Mouse (Mus musculus) testis, adult 2 months (tissue): ENCODE measurements around the gene Syce3.

ENCODE experiments used
- CTCF ChIP-seq: fragments of 200-500 bp; IDR thresholded peaks from 2 replicates; pipeline ENCODE4 v1.5.1; 2012; ENCODE audit warnings: low read depth, mild to moderate bottlenecking, inconsistent platforms, low read length, moderate library complexity; ENCODE audit not compliant: control insufficient read depth, insufficient read depth, insufficient replicate concordance
- POLR2A ChIP-seq: fragments of 200-500 bp; IDR thresholded peaks from 2 replicates; pipeline ENCODE4 v1.6.1; 2012; ENCODE audit warnings: low read depth, mild to moderate bottlenecking, inconsistent platforms, low read length, moderate library complexity; ENCODE audit not compliant: control insufficient read depth

- no peak for TF ChIP-seq CTCF
- TF ChIP-seq POLR2A, result peak; percentile 83
These were observed 54.8 kb downstream of the Syce3 start, which contains the start of the genes Lmf2 and Ncaph2 for GRCm38 (mm10) chr15:89355241-89356187.
